Mouse (Mus musculus) neural tube, embryonic 11.5 days (tissue): Measurements from ENCODE around the gene Tmem81. TPM values are rescaled to one million over a fixed set of nuclear protein-coding genes. Genes with fewer than 3 reads are reported as not detected.

Source experiments
- ATAC-seq: fragments of 200-750 bp; cut with Nextera tagmentation; 2 replicates; pipeline ENCODE4 v1.8.0; 2017; ENCODE audit warnings: moderate number of reproducible peaks, mild to moderate bottlenecking, moderate TSS enrichment, moderate library complexity; ENCODE audit not compliant: insufficient read depth, low FRiP score, low TSS enrichment
- DNase-seq: peaks from one replicate; pipeline ENCODE4 v3.0.0-alpha.2; 2015; ENCODE audit warnings: low spot score
- H3K27ac ChIP-seq: fragments of 300-500 bp; sonication (generic); 2 replicates; pipeline ENCODE4 v1.5.1; 2014; ENCODE audit warnings: low read depth, mild to moderate bottlenecking, low read length
- H3K27me3 ChIP-seq: fragments of 300-500 bp; sonication (generic); 2 replicates; pipeline ENCODE4 v1.6.1; 2014; ENCODE audit warnings: mild to moderate bottlenecking, low read length, mixed read lengths; ENCODE audit not compliant: control insufficient read depth, insufficient read depth
- H3K36me3 ChIP-seq: fragments of 300-500 bp; sonication (generic); 2 replicates; pipeline ENCODE4 v1.6.1; 2014; ENCODE audit warnings: mild to moderate bottlenecking, low read length, moderate library complexity, mixed read lengths; ENCODE audit not compliant: control insufficient read depth, insufficient read depth
- H3K4me1 ChIP-seq: fragments of 300-500 bp; sonication (generic); 2 replicates; pipeline ENCODE4 v1.6.1; 2014; ENCODE audit warnings: low read length, mixed read lengths; ENCODE audit not compliant: control insufficient read depth, insufficient read depth
- H3K4me2 ChIP-seq: fragments of 300-500 bp; sonication (generic); 2 replicates; pipeline ENCODE4 v1.6.1; 2014; ENCODE audit warnings: low read depth, mild to moderate bottlenecking, moderate library complexity
- H3K4me3 ChIP-seq: fragments of 300-500 bp; sonication (generic); 2 replicates; pipeline ENCODE4 v1.5.1; 2014; ENCODE audit warnings: low read depth, low read length
- H3K9ac ChIP-seq: fragments of 300-500 bp; sonication (generic); 2 replicates; pipeline ENCODE4 v1.6.1; 2014; ENCODE audit warnings: mild to moderate bottlenecking, low read length
- H3K9me3 ChIP-seq: fragments of 300-500 bp; sonication (generic); 2 replicates; pipeline ENCODE4 v1.6.1; 2016; ENCODE audit warnings: low read length; ENCODE audit not compliant: control insufficient read depth
- WGBS: fragments of 180-500 bp; shearing (Covaris S2); extraction: QIAGEN DNeasy Blood & Tissue Kit; methylation state at CpG from one replicate; pipeline ENCODE4 v1.1.7; 2014; 5-methylcytosine and 5-hydroxymethylcytosine counted together
- polyA plus RNA-seq: library from polyadenylated mRNA; unstranded; fragments of >200 nt; fragmentation: Nextera tagmentation; extraction: Ambion mirVana; gene quantifications from 2 replicates; pipeline ENCODE4 v1.2.1, GENCODE M21; 2014

Gene Tmem81
- polyA plus RNA-seq, 1 experiment from 2014 or later: 1.8 TPM

DNA sequence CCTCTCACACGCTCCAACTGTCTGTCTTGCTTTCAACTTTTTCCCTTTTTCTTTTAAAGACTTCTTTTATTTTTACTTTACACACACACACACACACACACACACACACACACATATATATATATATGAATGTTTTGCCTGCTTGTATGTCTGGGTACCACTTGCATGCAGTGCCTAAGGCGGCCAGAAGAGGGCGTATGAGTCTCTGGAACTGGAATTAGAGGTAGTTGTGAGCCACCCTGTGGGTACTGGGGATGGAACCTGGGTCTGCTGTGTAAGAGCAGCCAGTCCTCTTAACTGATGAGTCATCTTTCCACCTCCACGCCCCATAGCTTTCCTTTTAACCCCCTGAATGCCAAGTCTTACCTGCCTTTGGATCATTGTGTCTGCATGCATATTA is 17.9 kb downstream of the Tmem81 start:
- no peaks in the 10 kb centered on the region for H3K9me3 ChIP-seq
- H3K36me3 ChIP-seq: no peaks in the 10 kb centered on the region
- WGBS: 40% methylated on average over 4 of the region's 4 CpGs
- ATAC-seq (no peak), DNase-seq (peak; percentile 50)
- no peak overlapping the region for H3K4me2 ChIP-seq
- no peaks in the 10 kb centered on the region for H3K27me3 ChIP-seq
- no peak overlapping the region for H3K9ac ChIP-seq
- H3K27ac ChIP-seq: no peak overlapping the region
- H3K4me1 ChIP-seq: no peaks in the 10 kb centered on the region
- H3K4me3 ChIP-seq: no peak overlapping the region

DNA sequence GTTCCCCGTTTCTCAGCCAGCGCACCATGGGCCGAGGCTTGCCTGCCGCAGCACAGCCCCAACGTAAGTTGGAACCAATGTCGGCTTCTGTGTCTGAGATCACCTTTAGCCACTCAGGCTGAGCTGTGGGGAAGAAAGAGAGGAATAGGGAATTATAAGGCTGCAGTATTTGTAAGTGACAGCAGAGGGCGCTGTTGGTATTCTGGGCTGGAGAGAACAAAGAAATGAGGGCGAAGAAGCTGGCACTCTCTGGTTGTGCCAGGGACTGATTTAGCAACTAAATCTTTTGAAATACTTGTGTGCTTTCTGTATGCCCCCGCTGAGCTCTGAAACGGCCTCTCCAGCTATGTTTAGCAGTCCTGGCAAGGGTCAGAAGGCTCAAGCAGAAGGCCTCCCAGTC is 19.8 kb downstream of the Tmem81 start:
- peak; percentile 24; the same call in 1 of the 2 replicates for ATAC-seq
- Histone ChIP-seq H3K4me3 (no peak overlapping the region), H3K27me3 (no peaks in the 10 kb centered on the region), H3K9ac (peak overlapping the region; percentile 41), H3K36me3 (no peaks in the 10 kb centered on the region), H3K27ac (0 out of 2 replicates have a peak overlapping the region, but pooled peaks have one; percentile 44), H3K4me1 (peaks cover 7% of the 10 kb centered on the region), H3K4me2 (no peak overlapping the region), H3K9me3 (no peaks in the 10 kb centered on the region)
- WGBS: 9% methylated on average over 10 of the region's 10 CpGs
- peak; percentile 72 for DNase-seq

DNA sequence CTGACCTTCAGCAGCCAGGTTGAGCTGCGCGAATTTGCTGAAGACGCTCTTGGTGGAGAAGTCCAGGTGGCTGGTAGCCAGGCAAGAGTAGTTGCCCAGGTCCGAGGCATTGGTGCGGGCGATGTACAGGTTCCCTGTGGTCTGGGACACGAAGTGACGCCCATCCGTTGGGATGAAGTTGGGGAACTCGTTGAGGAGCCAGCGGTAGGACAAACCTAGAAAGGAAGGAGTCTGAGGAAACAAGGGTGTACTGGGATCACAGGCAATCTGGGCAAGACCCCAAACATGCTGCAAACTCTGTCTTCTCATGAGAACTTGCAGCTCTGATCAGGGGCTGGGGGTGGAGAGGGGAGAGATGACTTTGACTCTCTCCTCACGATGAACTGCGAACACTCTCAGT is 22.0 kb downstream of the Tmem81 start:
- ATAC-seq (no peak), DNase-seq (no peak)
- no peaks in the 10 kb centered on the region for H3K9me3 ChIP-seq
- no peak overlapping the region for H3K4me3 ChIP-seq
- no peak overlapping the region for H3K4me2 ChIP-seq
- H3K27me3 ChIP-seq: no peaks in the 10 kb centered on the region
- no peak overlapping the region for H3K9ac ChIP-seq
- H3K36me3 ChIP-seq: no peaks in the 10 kb centered on the region
- 95% methylated on average over 13 of the region's 13 CpGs for WGBS
- no peak overlapping the region for H3K27ac ChIP-seq
- peaks cover 18% of the 10 kb centered on the region for H3K4me1 ChIP-seq

DNA sequence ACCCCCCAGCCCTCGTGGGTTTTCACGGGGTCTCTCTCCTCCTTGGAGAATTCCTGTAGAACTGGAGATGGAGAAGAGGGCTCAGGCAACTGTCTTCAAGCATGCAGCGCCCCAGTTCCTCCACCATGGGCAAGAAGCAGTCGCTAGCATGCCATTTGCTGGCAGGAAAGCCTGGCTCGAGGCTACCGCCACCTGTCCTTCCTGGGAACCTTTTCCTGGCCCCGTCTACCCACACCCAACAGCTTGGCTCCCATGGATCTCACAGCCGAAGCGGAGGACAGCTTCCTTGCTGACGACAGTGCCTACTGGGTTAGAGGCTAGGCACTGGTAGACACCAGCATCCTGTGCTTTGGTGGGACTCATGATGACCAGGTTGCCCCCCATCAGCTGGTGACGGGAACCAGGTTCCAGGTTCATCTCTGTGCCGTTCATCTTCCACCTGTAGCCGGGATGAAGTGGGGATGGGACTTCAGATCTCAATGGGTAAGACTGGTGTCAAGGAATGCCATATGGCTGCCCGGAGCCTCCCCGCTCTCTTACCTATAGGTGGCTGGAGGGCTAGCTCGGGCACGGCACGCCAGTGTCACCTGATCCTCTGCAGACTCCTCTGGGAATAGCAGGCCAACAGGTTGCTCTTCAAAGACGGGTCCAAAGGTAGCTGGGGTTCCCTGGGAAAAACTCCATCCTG is 22.8 kb downstream of the Tmem81 start:
- Histone ChIP-seq H3K9me3 (no peaks in the 10 kb centered on the region), H3K4me3 (no peak overlapping the region), H3K27me3 (no peaks in the 10 kb centered on the region), H3K9ac (no peak overlapping the region), H3K4me2 (no peak overlapping the region), H3K36me3 (no peaks in the 10 kb centered on the region), H3K27ac (no peak overlapping the region), H3K4me1 (peaks cover 25% of the 10 kb centered on the region)
- no peak for ATAC-seq
- 88% methylated on average over 19 of the region's 19 CpGs for WGBS
- DNase-seq: no peak

DNA sequence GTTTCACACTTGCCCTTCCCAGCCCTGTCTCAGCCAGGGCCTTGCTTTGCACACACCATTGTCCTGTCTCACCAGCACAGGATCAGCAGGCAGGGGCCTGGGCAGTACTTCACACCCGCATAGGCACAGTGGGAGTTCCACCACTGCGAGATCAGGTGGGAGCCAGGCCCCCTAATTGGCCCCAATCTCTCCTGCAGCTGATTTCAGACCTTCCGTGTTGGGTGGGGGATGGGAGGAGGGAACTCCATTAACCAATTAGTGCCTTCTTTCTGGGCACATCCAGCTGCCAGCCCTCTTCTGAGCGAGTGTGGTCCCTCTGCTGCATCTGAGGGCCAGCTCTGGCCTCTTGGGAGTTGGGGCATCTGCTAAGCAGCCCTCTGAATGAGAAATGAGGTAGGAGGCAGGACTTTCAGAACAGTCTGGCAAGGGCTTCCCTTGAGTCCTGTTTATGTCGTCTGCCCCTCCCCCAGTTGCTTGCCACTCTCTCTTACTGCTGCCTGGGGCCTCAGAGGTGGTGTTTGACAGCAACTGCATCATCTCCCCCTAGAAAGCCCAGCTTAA is 24.7 kb downstream of the Tmem81 start:
- H3K4me3 ChIP-seq: no peak overlapping the region

DNA sequence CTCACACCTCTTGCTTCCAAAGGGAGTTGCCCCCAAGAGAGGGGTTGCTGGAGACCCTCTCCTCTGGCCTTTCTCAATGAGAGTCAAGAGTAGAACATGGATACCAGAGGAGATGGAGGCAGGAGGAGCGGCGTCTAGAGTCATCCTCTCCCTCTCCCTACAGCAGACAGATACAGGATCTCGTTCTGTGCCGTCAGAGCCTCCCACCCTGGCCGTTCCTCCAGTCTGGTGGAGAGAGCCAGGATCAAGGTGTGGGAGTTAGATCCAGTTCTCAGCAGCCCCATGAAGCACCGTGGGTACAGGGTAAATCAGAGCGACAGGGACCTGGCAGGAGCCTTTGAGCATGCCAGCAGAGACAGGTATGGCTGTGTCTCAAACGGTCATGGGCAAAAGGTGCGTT is 26.5 kb downstream of the Tmem81 start:
- no peak for DNase-seq
- no peak overlapping the region for H3K27ac ChIP-seq
- H3K4me1 ChIP-seq: peaks cover 29% of the 10 kb centered on the region
- ATAC-seq: no peak
- H3K4me3 ChIP-seq: no peak overlapping the region
- H3K9me3 ChIP-seq: no peaks in the 10 kb centered on the region
- no peaks in the 10 kb centered on the region for H3K36me3 ChIP-seq
- no peak overlapping the region for H3K9ac ChIP-seq
- H3K27me3 ChIP-seq: no peaks in the 10 kb centered on the region
- WGBS: 66% methylated on average over 9 of the region's 9 CpGs
- H3K4me2 ChIP-seq: no peak overlapping the region

More for the DNA sequence above, 24.7 kb downstream of the Tmem81 start:
- WGBS: 1% methylated on average over 5 of the region's 5 CpGs
- no peaks in the 10 kb centered on the region for H3K9me3 ChIP-seq
- peak; percentile 72 for ATAC-seq
- no peaks in the 10 kb centered on the region for H3K27me3 ChIP-seq
- peaks cover 29% of the 10 kb centered on the region for H3K4me1 ChIP-seq
- H3K27ac ChIP-seq: 0 out of 2 replicates have a peak overlapping the region, but pooled peaks have one; percentile 50
- peak; percentile 75 for DNase-seq
- no peaks in the 10 kb centered on the region for H3K36me3 ChIP-seq
- no peak overlapping the region for H3K4me2 ChIP-seq
- no peak overlapping the region for H3K9ac ChIP-seq

DNA sequence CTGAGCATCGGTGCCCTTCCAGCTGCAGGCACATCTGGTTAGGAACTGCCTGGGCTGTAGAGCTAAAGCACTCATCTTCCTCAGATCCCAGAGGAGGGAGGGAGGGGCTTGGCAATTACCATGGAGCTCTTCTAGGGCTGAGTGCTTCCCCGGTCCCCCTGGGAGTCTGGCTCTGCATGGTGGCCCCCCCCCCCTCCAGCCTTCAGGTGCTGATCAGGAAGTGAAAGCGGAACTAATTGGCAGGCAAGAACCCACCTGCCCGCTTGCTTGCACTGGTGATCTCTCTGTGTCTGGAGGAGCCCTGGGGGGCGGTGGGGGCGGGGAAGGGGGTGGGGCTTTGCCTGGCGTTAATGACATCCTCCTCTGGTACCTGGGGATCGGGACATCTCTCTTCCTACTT is 27.8 kb downstream of the Tmem81 start:
- no peak overlapping the region for H3K4me2 ChIP-seq
- no peaks in the 10 kb centered on the region for H3K27me3 ChIP-seq
- H3K4me3 ChIP-seq: no peak overlapping the region
- H3K27ac ChIP-seq: no peak overlapping the region
- H3K9ac ChIP-seq: no peak overlapping the region
- DNase-seq (no peak), ATAC-seq (no peak)
- no peaks in the 10 kb centered on the region for H3K9me3 ChIP-seq
- no peaks in the 10 kb centered on the region for H3K36me3 ChIP-seq
- WGBS: 11% methylated on average over 6 of the region's 8 CpGs
- peaks cover 29% of the 10 kb centered on the region for H3K4me1 ChIP-seq

DNA sequence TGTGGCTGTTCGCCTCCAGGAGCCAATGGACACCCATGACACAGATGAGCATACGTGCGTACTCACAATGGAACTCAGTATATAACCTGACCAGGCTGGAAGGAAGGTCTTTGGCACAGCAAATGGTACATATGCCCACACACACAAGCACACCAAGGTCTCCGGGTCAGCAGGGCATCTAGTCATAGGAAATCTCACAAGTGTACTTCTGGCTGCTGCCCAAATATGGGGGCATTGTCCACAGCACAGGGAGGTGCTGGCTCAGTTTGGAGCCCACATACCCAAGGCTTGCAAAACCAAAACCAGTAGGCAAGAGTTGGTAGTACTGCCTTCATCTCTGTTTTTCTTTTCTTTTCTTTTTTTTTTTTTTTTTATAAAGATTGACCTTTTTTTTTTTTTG is 29.5 kb downstream of the Tmem81 start:
- Histone ChIP-seq H3K27me3 (no peaks in the 10 kb centered on the region), H3K27ac (no peak overlapping the region), H3K4me2 (no peak overlapping the region), H3K4me3 (no peak overlapping the region), H3K9ac (no peak overlapping the region), H3K4me1 (peaks cover 25% of the 10 kb centered on the region), H3K9me3 (no peaks in the 10 kb centered on the region), H3K36me3 (no peaks in the 10 kb centered on the region)
- 92% methylated on average over 4 of the region's 4 CpGs for WGBS
- no peak for DNase-seq
- ATAC-seq: no peak

DNA sequence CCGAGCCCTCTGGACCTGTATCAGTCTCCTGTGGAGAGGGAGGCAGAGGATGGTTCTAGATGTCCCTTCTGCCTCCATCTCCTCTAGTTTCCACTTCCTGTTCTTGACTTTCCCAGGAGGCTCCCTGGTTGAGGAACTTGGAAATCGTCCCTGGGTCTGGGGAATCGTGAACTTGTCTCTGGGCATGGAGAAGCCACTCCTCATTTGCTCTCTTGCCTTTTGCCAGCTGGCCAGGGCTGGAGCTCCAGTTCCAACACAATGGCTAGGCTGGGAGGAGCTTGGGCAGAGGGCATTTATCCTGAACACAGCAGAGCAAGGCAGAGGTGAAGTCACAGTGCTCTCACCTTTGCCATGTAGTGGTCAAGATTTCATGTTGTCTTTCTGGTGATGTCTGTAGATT is 30.4 kb downstream of the Tmem81 start:
- ATAC-seq: no peak
- Histone ChIP-seq H3K27ac (no peak overlapping the region), H3K4me1 (peaks cover 17% of the 10 kb centered on the region), H3K9me3 (no peaks in the 10 kb centered on the region), H3K4me2 (no peak overlapping the region), H3K9ac (no peak overlapping the region), H3K36me3 (no peaks in the 10 kb centered on the region), H3K27me3 (no peaks in the 10 kb centered on the region), H3K4me3 (no peak overlapping the region)
- WGBS: 88% methylated on average over 3 of the region's 3 CpGs
- no peak for DNase-seq
